Mouse (Mus musculus) bone marrow macrophage, adult 2 months (primary cell): ENCODE results near the gene Ankrd13d.

Experiments used
- CTCF ChIP-seq: IDR thresholded peaks from 2 replicates; pipeline ENCODE4 v1.5.1; 2012; ENCODE audit warnings: low read depth, mild to moderate bottlenecking, low read length, moderate library complexity
- POLR2A ChIP-seq: IDR thresholded peaks from 2 replicates; pipeline ENCODE4 v1.6.1; 2012; ENCODE audit warnings: mild to moderate bottlenecking, low read depth, low read length, borderline replicate concordance

- no peak for TF ChIP-seq CTCF
- no peak for TF ChIP-seq POLR2A
These were observed 39.2 kb upstream of the Ankrd13d start for GRCm38 (mm10) chr19:4322134-4322533.
